Mouse (Mus musculus) forebrain, embryonic 12.5 days (tissue): ENCODE data around the gene Gm21970. TPM values are rescaled to one million over a fixed set of nuclear protein-coding genes. Genes with fewer than 3 reads are reported as not detected.

Experiments
- ATAC-seq: fragments of 200-750 bp; cut with Nextera tagmentation; 2 replicates; pipeline ENCODE4 v1.8.0; 2017; ENCODE audit warnings: moderate TSS enrichment; ENCODE audit not compliant: low FRiP score
- H3K27ac ChIP-seq: fragments of 300-500 bp; sonication (generic); 2 replicates; pipeline ENCODE4 v1.5.1; 2016; ENCODE audit warnings: mild to moderate bottlenecking
- H3K27me3 ChIP-seq: fragments of 300-500 bp; sonication (generic); 2 replicates; pipeline ENCODE4 v1.6.1; 2016; ENCODE audit warnings: mild to moderate bottlenecking
- H3K36me3 ChIP-seq: fragments of 300-500 bp; sonication (generic); replicated peaks from 2 replicates; pipeline ENCODE4 v1.6.1; 2016; ENCODE audit warnings: mild to moderate bottlenecking
- H3K4me1 ChIP-seq: fragments of 300-500 bp; sonication (generic); 2 replicates; pipeline ENCODE4 v1.6.1; 2016
- H3K4me2 ChIP-seq: fragments of 300-500 bp; sonication (generic); 2 replicates; pipeline ENCODE4 v1.6.1; 2016; ENCODE audit warnings: mild to moderate bottlenecking, moderate library complexity
- H3K4me3 ChIP-seq: fragments of 300-500 bp; sonication (generic); replicated peaks from 2 replicates; pipeline ENCODE4 v1.5.1; 2016; ENCODE audit warnings: mild to moderate bottlenecking
- H3K9ac ChIP-seq: fragments of 300-500 bp; sonication (generic); 2 replicates; pipeline ENCODE4 v1.6.1; 2016; ENCODE audit warnings: mild to moderate bottlenecking
- H3K9me3 ChIP-seq: fragments of 300-500 bp; sonication (generic); 2 replicates; pipeline ENCODE4 v1.6.1; 2016
- WGBS: fragments of 180-500 bp; shearing (Covaris S2); methylation state at CpG from one replicate; pipeline ENCODE4 v1.1.7; 2016; 5-methylcytosine and 5-hydroxymethylcytosine counted together
- polyA plus RNA-seq: library from polyadenylated mRNA; unstranded; fragments of >200 nt; fragmentation: Nextera tagmentation; extraction: Ambion mirVana; gene quantifications from 2 replicates; pipeline ENCODE4 v1.2.1, GENCODE M21; 2016

Gm21970 gene
- polyA plus RNA-seq, 1 experiment from 2014 or later = not detected

GRCm38 (mm10) chr16:91448895-91449294 lies 57.4 kb downstream of the Gm21970 start:
- no peak for ATAC-seq
- H3K4me1 ChIP-seq = no peaks in the 10 kb centered on the region
- H3K9ac ChIP-seq = no peak overlapping the region
- WGBS = 87% methylated on average over 7 of the region's 7 CpGs
- H3K36me3 ChIP-seq = no peaks in the 10 kb centered on the region
- H3K27me3 ChIP-seq = no peaks in the 10 kb centered on the region
- H3K27ac ChIP-seq = no peak overlapping the region
- H3K4me2 ChIP-seq = no peak overlapping the region
- H3K4me3 ChIP-seq = no peak overlapping the region
- no peaks in the 10 kb centered on the region for H3K9me3 ChIP-seq

DNA sequence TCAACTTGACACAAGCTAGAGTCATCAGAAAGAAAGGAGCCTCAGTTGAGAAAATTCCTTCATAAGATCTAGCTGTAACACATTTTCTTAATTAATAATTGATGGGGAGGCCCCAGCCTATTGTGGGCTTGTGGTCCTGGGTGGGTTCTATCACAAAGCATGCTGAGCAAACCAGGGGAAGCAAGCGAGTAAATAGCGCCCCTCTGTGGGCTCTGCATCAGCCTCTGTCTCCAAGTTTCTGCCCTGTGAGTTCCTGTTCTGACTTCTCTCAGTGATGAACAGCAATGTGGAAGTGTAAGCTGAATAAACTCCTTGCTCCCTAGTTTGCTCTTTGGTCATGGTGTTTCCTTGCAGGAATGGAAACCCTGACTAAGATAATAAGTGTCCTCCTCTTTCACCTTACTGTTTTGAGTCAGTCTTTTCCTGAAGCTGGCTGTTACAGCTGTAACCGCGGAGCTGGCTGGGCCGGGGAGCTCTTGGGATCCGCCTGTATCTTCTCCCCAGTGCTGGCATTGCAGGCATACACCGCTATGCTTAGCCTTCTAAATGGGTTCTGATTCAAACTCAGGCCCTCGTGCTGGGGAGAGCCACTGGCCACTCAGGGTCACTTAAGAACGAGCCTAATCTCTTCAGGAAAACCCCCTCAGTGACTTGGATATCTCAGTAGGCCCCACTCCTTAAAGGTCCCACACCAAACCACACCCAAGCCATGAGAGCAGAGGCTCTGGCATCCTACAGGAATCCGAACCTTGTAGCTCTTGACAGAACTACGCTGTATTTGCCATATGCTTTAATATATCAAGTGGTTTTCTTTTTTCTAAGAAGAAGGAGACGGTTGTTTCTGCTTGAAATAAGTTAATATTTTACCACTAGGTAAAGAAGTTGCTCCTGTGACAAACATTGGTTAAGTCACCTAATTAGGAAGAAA lies 58.9 kb downstream of the Gm21970 start:
- WGBS = 85% methylated on average over 12 of the region's 12 CpGs
- Histone ChIP-seq H3K36me3 (no peaks in the 10 kb centered on the region), H3K4me1 (no peaks in the 10 kb centered on the region)

GRCm38 (mm10) chr16:91451949-91452348 lies 60.4 kb downstream of the Gm21970 start:
- Histone ChIP-seq H3K27ac (no peak overlapping the region), H3K4me1 (no peaks in the 10 kb centered on the region), H3K4me3 (no peak overlapping the region), H3K27me3 (no peaks in the 10 kb centered on the region), H3K4me2 (no peak overlapping the region), H3K9me3 (no peaks in the 10 kb centered on the region), H3K36me3 (no peaks in the 10 kb centered on the region), H3K9ac (no peak overlapping the region)
- ATAC-seq = no peak
- 92% methylated on average over 2 of the region's 2 CpGs for WGBS

More for the DNA sequence above, 58.9 kb downstream of the Gm21970 start:
- Histone ChIP-seq H3K27me3 (no peaks in the 10 kb centered on the region), H3K9me3 (no peaks in the 10 kb centered on the region), H3K4me2 (no peak overlapping the region), H3K4me3 (no peak overlapping the region), H3K9ac (no peak overlapping the region), H3K27ac (no peak overlapping the region)
- ATAC-seq = no peak

GRCm38 (mm10) chr16:91452363-91452896 lies 60.9 kb downstream of the Gm21970 start:
- WGBS = 79% methylated on average over 6 of the region's 6 CpGs
- H3K4me3 ChIP-seq = no peak overlapping the region

DNA sequence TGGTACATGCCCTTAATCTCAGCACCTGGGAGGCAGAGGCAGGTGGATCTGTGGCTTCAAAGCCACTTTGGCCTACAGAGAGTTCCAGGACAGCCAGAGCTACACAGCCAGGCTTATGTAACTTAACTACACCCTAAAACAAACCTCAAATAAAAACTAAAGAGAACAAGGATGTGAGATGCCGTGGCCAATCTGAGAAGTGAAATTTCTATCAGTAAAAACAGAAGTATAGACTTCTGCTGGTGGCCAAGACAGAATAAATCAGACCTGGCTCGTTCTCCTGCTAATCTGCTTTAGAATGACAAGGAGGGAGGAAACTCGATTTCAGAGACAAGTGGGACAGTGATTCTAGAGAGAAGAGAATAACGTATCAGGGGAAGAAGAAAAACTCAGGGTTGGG lies 64.3 kb downstream of the Gm21970 start:
- Histone ChIP-seq H3K9me3 (no peaks in the 10 kb centered on the region), H3K27ac (no peak overlapping the region), H3K4me2 (no peak overlapping the region), H3K9ac (no peak overlapping the region), H3K4me1 (peaks cover 7% of the 10 kb centered on the region), H3K4me3 (no peak overlapping the region), H3K36me3 (no peaks in the 10 kb centered on the region), H3K27me3 (no peaks in the 10 kb centered on the region)
- no peak for ATAC-seq
- WGBS = 73% methylated on average over 4 of the region's 4 CpGs

More at GRCm38 (mm10) chr16:91452363-91452896, 60.9 kb downstream of the Gm21970 start:
- H3K27me3 ChIP-seq = no peaks in the 10 kb centered on the region
- no peaks in the 10 kb centered on the region for H3K36me3 ChIP-seq
- H3K27ac ChIP-seq = no peak overlapping the region
- no peak overlapping the region for H3K9ac ChIP-seq
- ATAC-seq = no peak
- no peaks in the 10 kb centered on the region for H3K9me3 ChIP-seq
- H3K4me2 ChIP-seq = no peak overlapping the region
- no peaks in the 10 kb centered on the region for H3K4me1 ChIP-seq

GRCm38 (mm10) chr16:91458301-91458746 lies 66.8 kb downstream of the Gm21970 start:
- Histone ChIP-seq H3K36me3 (no peaks in the 10 kb centered on the region), H3K27me3 (no peaks in the 10 kb centered on the region; the same call in 1 of the 2 replicates), H3K27ac (no peak overlapping the region), H3K9me3 (no peaks in the 10 kb centered on the region), H3K4me3 (no peak overlapping the region), H3K9ac (no peak overlapping the region), H3K4me1 (peaks cover 7% of the 10 kb centered on the region), H3K4me2 (no peak overlapping the region)
- WGBS = 80% methylated on average over 21 of the region's 21 CpGs
- ATAC-seq = no peak

DNA sequence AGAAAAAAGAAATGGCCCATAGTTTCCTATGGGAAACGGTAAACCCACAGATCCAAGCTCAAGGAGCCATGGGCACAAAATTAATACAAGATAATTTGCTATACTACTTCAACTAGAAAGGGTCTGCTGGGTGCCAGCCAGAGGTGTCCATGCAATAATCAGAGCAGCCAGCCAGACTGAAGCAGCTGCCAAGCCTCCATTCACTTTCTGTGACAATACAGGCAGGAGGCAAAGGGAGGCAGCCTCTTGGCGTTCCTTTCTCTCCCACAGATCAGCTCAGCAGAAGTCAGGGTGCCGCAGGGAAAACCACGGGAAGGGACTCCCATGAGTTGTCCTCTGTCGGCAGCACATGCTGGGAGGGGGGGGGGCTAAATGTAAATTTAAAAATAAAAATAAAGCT lies 67.5 kb downstream of the Gm21970 start:
- Histone ChIP-seq H3K4me1 (peaks cover 8% of the 10 kb centered on the region), H3K4me2 (peak overlapping the region; percentile 2; the same call in 1 of the 2 replicates), H3K9ac (no peak overlapping the region), H3K27me3 (no peaks in the 10 kb centered on the region; the same call in 1 of the 2 replicates), H3K36me3 (no peaks in the 10 kb centered on the region), H3K4me3 (no peak overlapping the region), H3K27ac (no peak overlapping the region), H3K9me3 (no peaks in the 10 kb centered on the region)
- WGBS = 34% methylated on average over 5 of the region's 5 CpGs
- ATAC-seq = no peak

GRCm38 (mm10) chr16:91459396-91459795 lies 67.9 kb downstream of the Gm21970 start:
- peaks cover 11% of the 10 kb centered on the region for H3K4me1 ChIP-seq
- ATAC-seq = no peak
- H3K27ac ChIP-seq = no peak overlapping the region
- H3K9ac ChIP-seq = no peak overlapping the region
- H3K27me3 ChIP-seq = no peaks in the 10 kb centered on the region; the same call in 1 of the 2 replicates
- H3K4me3 ChIP-seq = no peak overlapping the region
- H3K36me3 ChIP-seq = no peaks in the 10 kb centered on the region
- no peaks in the 10 kb centered on the region for H3K9me3 ChIP-seq
- peak overlapping the region; percentile 2; the same call in 1 of the 2 replicates for H3K4me2 ChIP-seq
- 96% methylated on average over 3 of the region's 3 CpGs for WGBS

GRCm38 (mm10) chr16:91459841-91460370 lies 68.4 kb downstream of the Gm21970 start:
- Histone ChIP-seq H3K4me1 (peaks cover 11% of the 10 kb centered on the region), H3K9ac (no peak overlapping the region), H3K4me3 (no peak overlapping the region), H3K36me3 (no peaks in the 10 kb centered on the region), H3K27ac (no peak overlapping the region), H3K9me3 (no peaks in the 10 kb centered on the region), H3K4me2 (no peak overlapping the region), H3K27me3 (no peaks in the 10 kb centered on the region; the same call in 1 of the 2 replicates)
- WGBS = 71% methylated on average over 11 of the region's 11 CpGs
- ATAC-seq = no peak

- no peak overlapping the region for H3K9ac ChIP-seq
- WGBS = 77% methylated on average over 11 of the region's 11 CpGs
- no peak for ATAC-seq
- H3K4me2 ChIP-seq = no peak overlapping the region
- no peaks in the 10 kb centered on the region for H3K9me3 ChIP-seq
- H3K27ac ChIP-seq = no peak overlapping the region
- no peaks in the 10 kb centered on the region; the same call in 1 of the 2 replicates for H3K27me3 ChIP-seq
- H3K36me3 ChIP-seq = no peaks in the 10 kb centered on the region
- H3K4me1 ChIP-seq = peaks cover 20% of the 10 kb centered on the region
- H3K4me3 ChIP-seq = no peak overlapping the region
Observed at GRCm38 (mm10) chr16:91461066-91461638, 69.6 kb downstream of the Gm21970 start.

DNA sequence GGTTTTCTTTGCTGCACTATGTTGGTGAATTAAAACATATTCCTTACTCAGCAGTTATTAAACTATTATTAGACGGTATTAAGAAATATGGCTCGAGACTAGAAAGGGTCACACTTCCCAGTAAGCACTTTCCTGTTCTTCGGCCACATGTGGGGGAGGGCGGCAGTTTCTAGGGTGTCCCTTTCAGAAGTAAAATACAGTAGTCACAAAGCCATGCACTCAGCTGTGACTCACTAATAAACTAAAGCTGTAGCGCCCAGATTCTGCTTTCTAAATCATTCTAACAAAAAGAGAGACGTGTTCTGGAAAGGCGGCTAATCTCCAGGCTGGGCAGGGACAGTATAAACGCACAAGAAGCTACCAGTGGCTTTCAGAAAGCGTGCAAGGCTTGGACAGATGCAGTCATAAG lies 70.3 kb downstream of the Gm21970 start:
- peaks cover 26% of the 10 kb centered on the region for H3K4me1 ChIP-seq
- H3K27me3 ChIP-seq = no peaks in the 10 kb centered on the region; the same call in 1 of the 2 replicates
- no peak overlapping the region for H3K4me2 ChIP-seq
- no peaks in the 10 kb centered on the region for H3K36me3 ChIP-seq
- no peak overlapping the region for H3K4me3 ChIP-seq
- H3K9me3 ChIP-seq = no peaks in the 10 kb centered on the region
- ATAC-seq = no peak
- no peak overlapping the region for H3K9ac ChIP-seq
- WGBS = 66% methylated on average over 9 of the region's 9 CpGs
- H3K27ac ChIP-seq = no peak overlapping the region

DNA sequence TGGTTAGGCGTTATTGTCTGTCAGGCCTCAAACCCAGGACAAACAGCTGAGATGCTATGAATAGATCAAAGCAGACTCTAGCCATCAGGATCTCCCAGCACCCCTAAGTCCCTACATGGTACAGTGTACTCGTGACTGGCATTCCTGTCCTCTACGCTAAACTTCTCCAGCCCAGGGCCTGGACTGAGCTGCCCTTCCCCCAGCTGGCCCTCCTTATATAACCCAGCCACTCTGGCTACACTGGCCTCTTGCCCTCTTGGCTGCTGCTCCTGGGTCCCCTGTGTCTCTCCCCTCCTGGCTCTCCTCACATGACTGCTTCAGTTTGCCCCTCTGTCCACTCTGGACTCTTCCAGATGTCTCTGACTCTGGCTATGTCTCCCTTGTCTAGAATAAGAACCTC lies 71.1 kb downstream of the Gm21970 start:
- H3K4me3 ChIP-seq = no peak overlapping the region
- WGBS = 73% methylated on average over 3 of the region's 3 CpGs
- H3K36me3 ChIP-seq = no peaks in the 10 kb centered on the region
- ATAC-seq = no peak
- H3K4me1 ChIP-seq = peaks cover 28% of the 10 kb centered on the region
- no peak overlapping the region for H3K27ac ChIP-seq
- no peaks in the 10 kb centered on the region for H3K9me3 ChIP-seq
- H3K4me2 ChIP-seq = no peak overlapping the region
- H3K9ac ChIP-seq = no peak overlapping the region
- no peaks in the 10 kb centered on the region; the same call in 1 of the 2 replicates for H3K27me3 ChIP-seq
